Mouse (Mus musculus) limb, embryonic 10.5 days (tissue): ENCODE measurements at regions not wholly inside any gene's neighbourhood (a gene's known extent, or its start where the extent isn't known, plus 50 kb on each side); places are given as distances from the start of the nearest gene placed in this dataset.

Source experiments
- DNase-seq: peaks from one replicate; pipeline ENCODE4 v3.0.0-alpha.2; 2017; ENCODE audit warnings: low spot score
- H3K27ac ChIP-seq: fragments of 300-500 bp; sonication (generic); 2 replicates; pipeline ENCODE4 v1.5.1; 2016; ENCODE audit warnings: mild to moderate bottlenecking
- H3K27me3 ChIP-seq: fragments of 300-500 bp; sonication (generic); 2 replicates; pipeline ENCODE4 v1.6.1; 2016; ENCODE audit warnings: low read depth, mild to moderate bottlenecking; ENCODE audit not compliant: poor library complexity, severe bottlenecking
- H3K36me3 ChIP-seq: fragments of 300-500 bp; sonication (generic); 2 replicates; pipeline ENCODE4 v1.6.1; 2016; ENCODE audit warnings: mild to moderate bottlenecking, moderate library complexity
- H3K4me1 ChIP-seq: fragments of 300-500 bp; sonication (generic); 2 replicates; pipeline ENCODE4 v1.6.1; 2016
- H3K4me3 ChIP-seq: fragments of 300-500 bp; sonication (generic); 2 replicates; pipeline ENCODE4 v1.5.1; 2016; ENCODE audit warnings: mild to moderate bottlenecking, moderate library complexity
- H3K9me3 ChIP-seq: fragments of 300-500 bp; sonication (generic); replicated peaks from 2 replicates; pipeline ENCODE4 v1.6.1; 2016; ENCODE audit warnings: mild to moderate bottlenecking
- WGBS: fragments of 180-500 bp; shearing (Covaris S2); methylation state at CpG from one replicate; pipeline ENCODE4 v1.1.7; 2016; 5-methylcytosine and 5-hydroxymethylcytosine counted together

- H3K4me3 ChIP-seq = no peak overlapping the region
- H3K9me3 ChIP-seq = no peaks in the 10 kb centered on the region
- no peak for DNase-seq
- no peaks in the 10 kb centered on the region for H3K27me3 ChIP-seq
- no peak overlapping the region for H3K27ac ChIP-seq
- H3K4me1 ChIP-seq = no peaks in the 10 kb centered on the region
- no peaks in the 10 kb centered on the region for H3K36me3 ChIP-seq
- 88% methylated on average over 5 of the region's 5 CpGs for WGBS
Observed at GRCm38 (mm10) chr13:38281712-38282111, 63.2 kb upstream of the Bmp6 start.

GRCm38 (mm10) chr13:38287960-38288359, 56.9 kb upstream of the Bmp6 start:
- no peaks in the 10 kb centered on the region for H3K36me3 ChIP-seq
- H3K9me3 ChIP-seq = no peaks in the 10 kb centered on the region
- H3K4me1 ChIP-seq = peaks cover 22% of the 10 kb centered on the region
- no peak overlapping the region for H3K4me3 ChIP-seq
- no peak for DNase-seq
- 0 out of 2 replicates have a peak, but pooled peaks cover 5% of the 10 kb centered on the region for H3K27me3 ChIP-seq
- no peak overlapping the region for H3K27ac ChIP-seq
- WGBS = 96% methylated on average over 3 of the region's 3 CpGs

- H3K9me3 ChIP-seq = no peaks in the 10 kb centered on the region
Observed at GRCm38 (mm10) chr13:38288572-38289440, 56.1 kb upstream of the Bmp6 start.

GRCm38 (mm10) chr13:38290287-38290941, 54.5 kb upstream of the Bmp6 start:
- H3K27ac ChIP-seq = peak overlapping the region; percentile 66
- H3K36me3 ChIP-seq = no peaks in the 10 kb centered on the region
- H3K4me1 ChIP-seq = peaks cover 22% of the 10 kb centered on the region
- no peaks in the 10 kb centered on the region for H3K9me3 ChIP-seq
- 36% methylated on average over 18 of the region's 21 CpGs for WGBS
- H3K27me3 ChIP-seq = 0 out of 2 replicates have a peak, but pooled peaks cover 5% of the 10 kb centered on the region
- peak; percentile 45 for DNase-seq
- no peak overlapping the region for H3K4me3 ChIP-seq

More at GRCm38 (mm10) chr13:38288572-38289440, 56.1 kb upstream of the Bmp6 start:
- Histone ChIP-seq H3K4me3 (no peak overlapping the region), H3K27ac (peak overlapping the region; percentile 3; the same call in 1 of the 2 replicates), H3K4me1 (peaks cover 22% of the 10 kb centered on the region), H3K27me3 (0 out of 2 replicates have a peak, but pooled peaks cover 5% of the 10 kb centered on the region), H3K36me3 (no peaks in the 10 kb centered on the region)
- 73% methylated on average over 14 of the region's 14 CpGs for WGBS
- no peak for DNase-seq

GRCm38 (mm10) chr13:38291487-38291886, 53.4 kb upstream of the Bmp6 start:
- Histone ChIP-seq H3K36me3 (no peaks in the 10 kb centered on the region), H3K27ac (no peak overlapping the region), H3K9me3 (no peaks in the 10 kb centered on the region), H3K4me3 (no peak overlapping the region), H3K27me3 (0 out of 2 replicates have a peak, but pooled peaks cover 5% of the 10 kb centered on the region), H3K4me1 (peaks cover 22% of the 10 kb centered on the region)
- 88% methylated on average over 4 of the region's 4 CpGs for WGBS
- no peak for DNase-seq
